Mouse (Mus musculus) liver, embryonic 11.5 days (tissue): ENCODE data around the gene Cd300lf. TPM values are rescaled to one million over a fixed set of nuclear protein-coding genes. Genes with fewer than 3 reads are reported as not detected.
A peak's percentile ranks its signal among the peaks of the same experiment; 100 is the strongest.

Experiments
- ATAC-seq: fragments of 200-750 bp; cut with Nextera tagmentation; replicated peaks from 2 replicates; pipeline ENCODE4 v1.8.0; 2017; ENCODE audit warnings: moderate number of reproducible peaks, mild to moderate bottlenecking, moderate TSS enrichment, moderate library complexity; ENCODE audit not compliant: low FRiP score
- DNase-seq: peaks from one replicate; pipeline ENCODE4 v3.0.0-alpha.2; 2017; ENCODE audit warnings: low spot score
- H3K27ac ChIP-seq: fragments of 300-500 bp; sonication (generic); 2 replicates; pipeline ENCODE4 v1.5.1; 2014; ENCODE audit warnings: mild to moderate bottlenecking, low read depth, low read length, control low read depth
- H3K27me3 ChIP-seq: fragments of 300-500 bp; sonication (generic); replicated peaks from 2 replicates; pipeline ENCODE4 v1.6.1; 2014; ENCODE audit warnings: low read length, mixed read lengths; ENCODE audit not compliant: control insufficient read depth, insufficient read depth
- H3K36me3 ChIP-seq: fragments of 300-500 bp; sonication (generic); 2 replicates; pipeline ENCODE4 v1.6.1; 2014; ENCODE audit warnings: mild to moderate bottlenecking, low read length, moderate library complexity, mixed read lengths; ENCODE audit not compliant: control insufficient read depth, insufficient read depth
- H3K4me1 ChIP-seq: fragments of 300-500 bp; sonication (generic); replicated peaks from 2 replicates; pipeline ENCODE4 v1.6.1; 2014; ENCODE audit warnings: low read length, mixed read lengths; ENCODE audit not compliant: control insufficient read depth, insufficient read depth
- H3K4me2 ChIP-seq: fragments of 300-500 bp; sonication (generic); 2 replicates; pipeline ENCODE4 v1.6.1; 2014; ENCODE audit warnings: mild to moderate bottlenecking, control low read depth, moderate library complexity
- H3K4me3 ChIP-seq: fragments of 300-500 bp; sonication (generic); 2 replicates; pipeline ENCODE4 v1.5.1; 2014; ENCODE audit warnings: low read depth, low read length, control low read depth
- H3K9ac ChIP-seq: fragments of 300-500 bp; sonication (generic); 2 replicates; pipeline ENCODE4 v1.6.1; 2014; ENCODE audit warnings: low read depth, low read length, control low read depth
- H3K9me3 ChIP-seq: fragments of 300-500 bp; sonication (generic); 2 replicates; pipeline ENCODE4 v1.6.1; 2016; ENCODE audit warnings: low read length, inconsistent platforms, mixed read lengths; ENCODE audit not compliant: control insufficient read depth
- WGBS: fragments of 180-500 bp; shearing (Covaris S2); extraction: QIAGEN DNeasy Blood & Tissue Kit; methylation state at CpG from one replicate; pipeline ENCODE4 v1.1.7; 2014; 5-methylcytosine and 5-hydroxymethylcytosine counted together
- polyA plus RNA-seq: library from polyadenylated mRNA; unstranded; fragments of >200 nt; fragmentation: Nextera tagmentation; extraction: Ambion mirVana; gene quantifications from 2 replicates; pipeline ENCODE4 v1.2.1, GENCODE M21; 2014

Gene Cd300lf
- polyA plus RNA-seq, 1 experiment from 2014 or later, result 0.63 TPM

DNA sequence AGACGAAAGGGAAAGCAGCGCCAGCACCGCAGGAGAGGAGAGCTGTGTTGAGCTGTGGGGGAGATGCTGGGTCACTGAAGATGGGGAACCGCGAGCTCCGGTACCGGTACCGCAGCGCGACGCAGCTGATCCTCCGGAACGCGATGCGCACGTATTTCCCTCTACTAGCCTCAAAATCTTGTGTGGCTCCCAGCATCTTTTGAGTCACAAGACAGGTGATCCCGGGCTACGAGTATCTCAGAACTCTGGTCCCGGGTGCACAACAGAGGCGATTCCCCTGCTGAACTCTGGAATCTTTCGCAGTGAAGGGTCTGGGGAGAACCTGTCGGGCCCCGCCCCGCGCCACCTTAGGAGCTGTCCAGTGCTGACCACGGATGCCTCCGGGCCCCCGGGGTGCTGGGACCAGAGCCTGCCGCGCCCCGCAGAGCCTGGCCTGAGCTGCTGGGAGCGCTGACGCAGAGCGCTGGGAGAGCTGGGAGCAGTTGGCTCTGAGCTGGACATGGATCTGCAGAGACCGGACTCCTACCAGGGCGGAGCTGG lies 42.4 kb downstream of the Cd300lf start, which contains the start of gene Rab37:
Gene Rab37 (plus strand): TSS at position 70 of the 540 bp plus-strand sequence.
- Histone ChIP-seq H3K9ac (no peak within 1 kb of the TSS), H3K36me3 (no peaks in the 10 kb centered on the region), H3K4me2 (peak within 1 kb of the TSS; percentile 31), H3K27ac (no peak within 1 kb of the TSS), H3K27me3 (peaks cover 20% of the 10 kb centered on the region), H3K4me1 (peaks cover 3% of the 10 kb centered on the region; the same call in 1 of the 2 replicates), H3K4me3 (no peak within 1 kb of the TSS), H3K9me3 (peaks cover 4% of the 10 kb centered on the region; the same call in 1 of the 2 replicates)
- peak; percentile 59 for DNase-seq
- no peak for ATAC-seq
- WGBS, result 5% methylated on average over 36 of the region's 36 CpGs

DNA sequence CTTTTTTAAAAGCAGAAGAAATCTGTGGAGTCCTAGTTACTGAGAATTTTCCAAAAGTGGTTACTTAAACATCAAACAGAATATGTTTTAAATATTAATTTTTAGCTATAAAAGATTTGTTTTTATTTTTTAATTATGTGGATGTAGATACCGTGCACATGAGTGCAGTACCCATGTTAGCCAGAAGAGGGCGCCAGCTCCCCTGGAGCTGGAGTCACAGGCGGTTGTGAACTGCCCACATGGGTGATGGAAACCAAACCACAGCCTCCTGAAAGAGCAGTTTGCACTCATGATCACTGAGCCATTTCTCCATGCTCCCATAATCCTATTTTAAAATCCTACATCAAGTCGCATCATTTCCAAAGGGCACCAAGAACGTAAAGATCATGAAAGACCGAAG lies 43.9 kb downstream of the Cd300lf start:
- H3K27me3 ChIP-seq, result peaks cover 22% of the 10 kb centered on the region

GRCm38 (mm10) chr11:115086213-115086612 lies 47.6 kb downstream of the Cd300lf start:
- Histone ChIP-seq H3K4me3 (no peak overlapping the region), H3K27me3 (peaks cover 18% of the 10 kb centered on the region), H3K4me2 (no peak overlapping the region), H3K4me1 (no peaks in the 10 kb centered on the region), H3K9ac (no peak overlapping the region), H3K27ac (no peak overlapping the region), H3K36me3 (no peaks in the 10 kb centered on the region), H3K9me3 (no peaks in the 10 kb centered on the region)
- 51% methylated on average over 7 of the region's 7 CpGs for WGBS
- DNase-seq, result no peak
- no peak for ATAC-seq

More for the DNA sequence above, 43.9 kb downstream of the Cd300lf start:
- Histone ChIP-seq H3K9me3 (peaks cover 4% of the 10 kb centered on the region; the same call in 1 of the 2 replicates), H3K4me3 (no peak overlapping the region), H3K4me1 (peaks cover 3% of the 10 kb centered on the region; the same call in 1 of the 2 replicates), H3K36me3 (no peaks in the 10 kb centered on the region), H3K27ac (no peak overlapping the region), H3K9ac (no peak overlapping the region), H3K4me2 (no peak overlapping the region)
- 61% methylated on average over 6 of the region's 6 CpGs for WGBS
- no peak for DNase-seq
- ATAC-seq, result no peak

DNA sequence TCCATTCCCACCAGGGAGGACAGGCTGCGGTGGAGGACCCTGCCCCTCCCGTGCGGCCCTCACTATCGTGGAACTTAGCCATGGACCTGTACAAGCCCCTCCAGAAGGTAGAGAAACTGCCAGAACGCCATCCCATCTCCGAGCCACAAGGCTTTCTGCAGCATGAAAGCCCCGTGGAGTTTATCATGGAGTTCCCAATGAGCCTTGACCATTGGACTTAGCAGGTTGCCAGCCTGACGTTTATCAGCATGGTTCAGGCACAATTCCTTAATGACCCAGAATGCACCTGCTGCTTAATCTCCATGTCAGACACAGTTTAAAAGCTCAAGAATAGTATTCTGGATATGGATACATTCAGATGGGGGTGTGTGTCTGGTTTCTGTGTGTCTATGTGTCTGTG lies 48.7 kb downstream of the Cd300lf start:
- 66% methylated on average over 8 of the region's 8 CpGs for WGBS
- DNase-seq (no peak), ATAC-seq (no peak)
- H3K9ac ChIP-seq, result no peak overlapping the region
- H3K4me1 ChIP-seq, result no peaks in the 10 kb centered on the region
- H3K36me3 ChIP-seq, result no peaks in the 10 kb centered on the region
- no peak overlapping the region for H3K4me2 ChIP-seq
- H3K27me3 ChIP-seq, result peaks cover 10% of the 10 kb centered on the region
- H3K27ac ChIP-seq, result no peak overlapping the region
- no peaks in the 10 kb centered on the region for H3K9me3 ChIP-seq
- no peak overlapping the region for H3K4me3 ChIP-seq

DNA sequence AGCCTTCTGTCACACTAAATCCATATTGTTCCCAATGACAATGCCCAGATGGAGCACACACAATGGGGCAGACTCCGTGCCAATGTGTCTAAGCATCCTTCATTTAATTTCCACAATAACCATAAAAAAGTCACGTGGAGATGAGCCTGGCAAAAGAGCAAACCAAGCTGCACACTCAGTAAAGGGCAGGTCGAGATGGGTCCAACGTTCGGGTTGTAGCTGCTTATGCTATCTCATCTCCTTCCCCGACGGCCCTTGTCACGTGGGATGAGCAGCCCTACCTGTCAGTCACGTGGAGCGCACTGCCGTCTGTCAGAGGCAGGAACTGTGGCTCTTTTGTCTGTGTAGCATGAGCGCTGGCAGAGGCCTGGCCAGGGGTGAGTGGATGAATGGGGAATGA lies 49.2 kb downstream of the Cd300lf start:
- Histone ChIP-seq H3K27ac (no peak overlapping the region), H3K9me3 (no peaks in the 10 kb centered on the region), H3K4me3 (no peak overlapping the region), H3K36me3 (no peaks in the 10 kb centered on the region), H3K27me3 (peaks cover 10% of the 10 kb centered on the region), H3K4me1 (no peaks in the 10 kb centered on the region), H3K4me2 (no peak overlapping the region), H3K9ac (no peak overlapping the region)
- DNase-seq, result no peak
- ATAC-seq, result no peak
- 45% methylated on average over 12 of the region's 12 CpGs for WGBS

DNA sequence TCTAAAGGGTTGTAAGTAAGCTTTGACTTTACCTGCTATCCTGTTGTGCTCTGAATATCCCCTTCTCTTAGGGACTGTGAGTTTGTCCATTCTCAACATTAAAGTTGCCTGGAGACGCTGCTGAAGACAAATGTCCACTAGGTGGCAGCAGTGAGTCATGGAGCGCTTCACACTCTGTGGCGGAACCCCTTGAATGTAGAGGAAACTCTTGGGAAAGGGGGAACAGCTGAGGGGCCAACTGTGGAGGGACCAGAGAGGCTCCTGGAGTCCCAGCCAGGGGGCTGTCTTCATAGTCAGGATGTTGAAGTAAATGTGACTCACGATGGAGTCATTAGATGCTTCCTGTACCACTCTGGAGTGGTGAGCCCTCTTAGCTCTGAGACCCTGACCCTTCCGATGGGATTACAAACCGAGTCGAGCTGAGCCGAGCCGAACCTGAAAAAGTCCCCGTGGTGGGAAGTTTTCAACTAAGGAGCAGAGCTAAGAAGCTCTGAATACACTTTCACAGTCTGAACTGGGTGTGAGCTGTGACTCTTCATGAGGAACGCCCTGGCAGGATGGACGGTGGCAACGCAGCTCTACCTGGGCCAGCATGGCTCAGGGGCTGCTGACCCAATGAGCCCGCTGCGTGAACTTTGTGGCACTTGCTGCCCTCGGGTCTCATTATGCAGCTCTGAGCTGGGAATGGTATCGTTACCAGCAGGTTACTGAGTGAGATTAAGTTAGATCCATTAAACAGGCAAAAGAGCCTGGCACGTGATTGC lies 50.2 kb downstream of the Cd300lf start:
- H3K27ac ChIP-seq, result no peak overlapping the region
- peak; percentile 72 for DNase-seq
- H3K27me3 ChIP-seq, result peaks cover 10% of the 10 kb centered on the region
- no peaks in the 10 kb centered on the region for H3K4me1 ChIP-seq
- H3K9ac ChIP-seq, result no peak overlapping the region
- H3K9me3 ChIP-seq, result no peaks in the 10 kb centered on the region
- no peaks in the 10 kb centered on the region for H3K36me3 ChIP-seq
- H3K4me3 ChIP-seq, result no peak overlapping the region
- 36% methylated on average over 18 of the region's 18 CpGs for WGBS
- H3K4me2 ChIP-seq, result no peak overlapping the region
- ATAC-seq, result no peak

- Histone ChIP-seq H3K27me3 (peaks cover 10% of the 10 kb centered on the region), H3K27ac (no peak overlapping the region), H3K4me1 (no peaks in the 10 kb centered on the region), H3K9ac (no peak overlapping the region), H3K4me2 (no peak overlapping the region), H3K4me3 (no peak overlapping the region), H3K9me3 (no peaks in the 10 kb centered on the region), H3K36me3 (no peaks in the 10 kb centered on the region)
- WGBS, result 70% methylated on average over 6 of the region's 6 CpGs
- ATAC-seq (no peak), DNase-seq (no peak)
Measured at GRCm38 (mm10) chr11:115082196-115082595, 51.6 kb downstream of the Cd300lf start.

DNA sequence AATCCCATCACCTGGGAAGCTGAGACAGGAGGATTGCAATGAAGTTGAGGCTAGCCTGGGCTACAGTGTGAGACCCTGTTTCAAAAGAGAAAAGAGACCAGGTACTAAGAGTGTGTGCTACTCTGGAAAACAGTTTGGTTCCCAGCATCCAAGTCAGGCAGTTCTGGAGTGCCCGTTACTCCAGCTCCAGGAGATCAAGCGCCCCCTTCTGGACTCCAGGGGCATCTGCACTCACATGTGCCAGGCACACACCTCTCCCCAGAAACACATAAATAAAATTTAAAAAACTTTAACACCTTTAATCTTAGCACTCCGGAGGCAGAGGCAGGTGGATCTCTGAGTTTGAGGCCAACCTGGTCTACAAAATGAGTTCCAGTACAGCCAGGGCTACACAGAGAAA lies 52.4 kb downstream of the Cd300lf start:
- WGBS, result 55% methylated on average over 3 of the region's 3 CpGs
- H3K4me1 ChIP-seq, result no peaks in the 10 kb centered on the region

GRCm38 (mm10) chr11:115080886-115081285 lies 52.9 kb downstream of the Cd300lf start:
- Histone ChIP-seq H3K4me3 (no peak overlapping the region), H3K4me1 (no peaks in the 10 kb centered on the region), H3K4me2 (no peak overlapping the region), H3K9me3 (no peaks in the 10 kb centered on the region), H3K9ac (no peak overlapping the region), H3K36me3 (no peaks in the 10 kb centered on the region), H3K27ac (no peak overlapping the region), H3K27me3 (peaks cover 10% of the 10 kb centered on the region)
- no peak for DNase-seq
- 31% methylated on average over 13 of the region's 13 CpGs for WGBS
- no peak for ATAC-seq

More for the DNA sequence above, 52.4 kb downstream of the Cd300lf start:
- ATAC-seq (no peak), DNase-seq (no peak)
- Histone ChIP-seq H3K9me3 (no peaks in the 10 kb centered on the region), H3K4me2 (no peak overlapping the region), H3K4me3 (no peak overlapping the region), H3K27ac (no peak overlapping the region), H3K36me3 (no peaks in the 10 kb centered on the region), H3K9ac (no peak overlapping the region), H3K27me3 (peaks cover 10% of the 10 kb centered on the region)
